Mouse (Mus musculus) hindbrain, postnatal 0 days (tissue): ENCODE measurements around the gene Erich6. TPM values are rescaled to one million over a fixed set of nuclear protein-coding genes. Genes with fewer than 3 reads are reported as not detected.

Experiments
- ATAC-seq: fragments of 200-750 bp; cut with Nextera tagmentation; 2 replicates; pipeline ENCODE4 v1.8.0; 2017; ENCODE audit warnings: mild to moderate bottlenecking, moderate TSS enrichment, moderate library complexity
- DNase-seq: peaks from one replicate; pipeline ENCODE4 v3.0.0-alpha.2; 2015; ENCODE audit warnings: low spot score
- H3K27ac ChIP-seq: fragments of 300-500 bp; sonication (generic); 2 replicates; pipeline ENCODE4 v1.5.1; 2014; ENCODE audit warnings: mild to moderate bottlenecking
- H3K27me3 ChIP-seq: fragments of 300-500 bp; sonication (generic); 2 replicates; pipeline ENCODE4 v1.6.1; 2014; ENCODE audit warnings: low read length, mixed read lengths; ENCODE audit not compliant: insufficient read depth
- H3K36me3 ChIP-seq: fragments of 300-500 bp; sonication (generic); 2 replicates; pipeline ENCODE4 v1.6.1; 2014; ENCODE audit warnings: low read length, mixed read lengths; ENCODE audit not compliant: insufficient read depth
- H3K4me1 ChIP-seq: fragments of 300-500 bp; sonication (generic); 2 replicates; pipeline ENCODE4 v1.6.1; 2014; ENCODE audit warnings: antibody characterized with exemption, low read length, mixed read lengths; ENCODE audit not compliant: insufficient read depth
- H3K4me2 ChIP-seq: fragments of 300-500 bp; sonication (generic); 2 replicates; pipeline ENCODE4 v1.6.1; 2014; ENCODE audit warnings: low read depth, mild to moderate bottlenecking, low read length, moderate library complexity, mixed read lengths
- H3K4me3 ChIP-seq: fragments of 300-500 bp; sonication (generic); 2 replicates; pipeline ENCODE4 v1.5.1; 2014; ENCODE audit warnings: low read length
- H3K9ac ChIP-seq: fragments of 300-500 bp; sonication (generic); replicated peaks from 2 replicates; pipeline ENCODE4 v1.6.1; 2014; ENCODE audit warnings: mild to moderate bottlenecking, low read length, moderate library complexity, mixed read lengths
- H3K9me3 ChIP-seq: fragments of 300-500 bp; sonication (generic); 2 replicates; pipeline ENCODE4 v1.6.1; 2016; ENCODE audit warnings: low read length, mixed read lengths
- CTCF ChIP-seq: IDR thresholded peaks from 2 replicates; pipeline ENCODE4 v1.5.1; 2016; ENCODE audit warnings: antibody characterized with exemption, control low read depth, low read depth
- WGBS: fragments of 180-500 bp; shearing (Covaris S2); extraction: QIAGEN DNeasy Blood & Tissue Kit; methylation state at CpG from one replicate; pipeline ENCODE4 v1.1.7; 2014; 5-methylcytosine and 5-hydroxymethylcytosine counted together
- polyA plus RNA-seq: library from polyadenylated mRNA; unstranded; fragments of >200 nt; fragmentation: Nextera tagmentation; extraction: Ambion mirVana; gene quantifications from 2 replicates; pipeline ENCODE4 v1.2.1, GENCODE M21; 2015
- total RNA-seq: library from RNA; depleted of rRNA; stranded (reverse); fragments of >200 nt; gene quantifications from 2 replicates; pipeline ENCODE4 v1.2.3, GENCODE M21; 2014; rRNA removed

Gene Erich6
- total and polyA plus RNA-seq, 2 experiments from 2014 or later = 0.44 TPM; not detected in 1

DNA sequence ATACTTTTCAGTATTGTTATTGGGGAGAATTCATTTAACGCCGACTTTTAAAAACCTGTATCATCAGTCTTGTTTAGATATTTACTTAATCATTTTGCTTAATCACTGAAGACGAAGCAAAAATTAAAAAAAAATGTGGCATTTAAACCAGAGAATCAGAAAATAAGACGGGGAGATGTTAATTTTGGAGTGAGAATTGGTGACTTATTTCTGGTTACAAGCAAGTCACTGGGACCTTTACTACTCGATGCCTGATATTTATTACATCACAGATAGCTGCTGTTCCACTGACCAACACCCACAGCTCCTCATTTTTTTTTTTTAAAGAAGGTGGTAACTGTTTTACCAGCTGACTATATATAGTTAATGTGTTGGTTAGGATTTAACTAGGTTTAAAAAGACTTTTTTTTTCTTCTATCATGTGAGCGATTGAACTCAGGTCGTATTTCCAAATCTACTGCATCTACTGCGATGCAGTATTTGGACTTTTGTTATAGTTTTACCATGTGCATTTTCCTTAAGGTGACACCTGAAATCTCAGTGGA lies 59.4 kb downstream of the Erich6 start:
- Histone ChIP-seq H3K4me1 (peaks cover 4% of the 10 kb centered on the region; the same call in 1 of the 2 replicates), H3K27me3 (no peaks in the 10 kb centered on the region), H3K4me2 (peak overlapping the region; percentile 68), H3K9me3 (no peaks in the 10 kb centered on the region), H3K4me3 (peak overlapping the region; percentile 66), H3K9ac (peak overlapping the region; percentile 93), H3K36me3 (no peaks in the 10 kb centered on the region), H3K27ac (peak overlapping the region; percentile 99; the same call in 1 of the 2 replicates)
- ATAC-seq (no peak), DNase-seq (no peak)
- no peak for TF ChIP-seq CTCF
- 13% methylated on average over 8 of the region's 8 CpGs for WGBS

DNA sequence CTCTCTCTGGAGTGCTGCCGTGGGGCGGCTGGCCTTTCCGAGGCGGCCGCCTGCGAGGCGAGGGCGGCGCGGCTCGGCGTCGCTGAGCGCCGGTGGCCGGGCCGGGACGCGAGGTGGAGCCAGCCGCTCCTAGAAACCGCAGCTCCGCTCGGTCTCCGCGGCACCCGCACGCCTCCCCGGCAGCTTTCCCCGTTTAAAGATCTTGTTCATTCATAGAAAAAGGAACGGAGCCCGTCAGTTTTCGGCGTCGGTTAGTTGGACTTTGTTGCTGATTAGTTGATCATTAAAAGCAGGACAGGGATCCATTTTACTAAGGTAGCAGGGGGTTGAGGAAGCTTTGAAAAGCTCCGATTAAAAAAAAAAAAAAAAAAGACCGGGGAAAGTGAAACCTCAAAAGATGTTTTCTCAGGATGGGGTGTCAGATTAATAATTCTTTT lies 59.9 kb downstream of the Erich6 start:
- Histone ChIP-seq H3K9me3 (no peaks in the 10 kb centered on the region), H3K4me1 (peaks cover 4% of the 10 kb centered on the region; the same call in 1 of the 2 replicates), H3K36me3 (no peaks in the 10 kb centered on the region), H3K4me2 (peak overlapping the region; percentile 68), H3K27ac (peak overlapping the region; percentile 99), H3K4me3 (peak overlapping the region; percentile 66), H3K9ac (peak overlapping the region; percentile 93), H3K27me3 (no peaks in the 10 kb centered on the region)
- TF ChIP-seq CTCF = no peak
- DNase-seq (peak; percentile 64), ATAC-seq (peak; percentile 72; the same call in 1 of the 2 replicates)
- under 1% methylated on average over 36 of the region's 36 CpGs for WGBS

DNA sequence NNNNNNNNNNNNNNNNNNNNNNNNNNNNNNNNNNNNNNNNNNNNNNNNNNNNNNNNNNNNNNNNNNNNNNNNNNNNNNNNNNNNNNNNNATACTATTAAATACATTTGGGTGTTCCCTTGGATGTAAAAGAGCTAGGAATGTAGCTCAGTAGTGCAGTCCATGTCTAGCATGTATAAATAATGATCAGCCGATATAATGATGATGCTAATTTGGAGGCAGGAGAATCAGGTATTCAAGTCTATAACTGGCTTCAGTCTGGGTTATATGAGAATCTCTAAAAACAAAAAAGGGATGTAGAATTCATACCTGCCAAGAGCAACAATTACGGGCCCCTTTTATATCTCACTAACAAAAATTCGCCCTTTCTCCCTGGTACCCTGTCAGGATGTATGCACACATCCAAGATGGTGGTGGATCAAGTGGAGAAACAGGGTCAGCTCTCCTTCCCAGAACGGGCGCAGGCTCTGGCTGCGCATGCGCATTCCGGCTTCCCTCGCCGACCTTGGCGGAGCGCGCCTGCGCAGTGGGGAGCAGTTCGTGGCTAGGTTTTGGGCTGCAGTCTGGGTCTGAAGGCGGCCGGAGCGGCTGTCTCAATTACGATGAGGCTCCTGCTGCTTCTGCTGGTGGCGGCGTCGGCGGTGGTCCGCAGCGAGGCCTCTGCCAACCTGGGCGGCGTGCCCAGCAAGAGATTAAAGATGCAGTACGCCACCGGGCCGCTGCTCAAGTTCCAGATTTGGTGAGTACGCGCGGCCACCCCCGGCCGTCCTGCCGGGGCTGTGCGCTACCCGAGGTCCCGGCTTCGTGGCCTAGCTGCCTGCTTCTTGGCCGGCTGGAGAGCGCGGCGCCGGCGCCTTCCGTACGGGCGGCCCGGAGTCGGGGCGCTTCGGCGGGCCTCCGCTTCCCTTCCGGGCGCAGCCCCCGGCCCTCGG lies 60.6 kb downstream of the Erich6 start, which contains the start of gene Selenot:
Gene Selenot, plus strand, starts transcription at position 500 of the 930 bp plus-strand sequence.
- no peaks in the 10 kb centered on the region for H3K9me3 ChIP-seq
- no peaks in the 10 kb centered on the region for H3K27me3 ChIP-seq
- H3K9ac ChIP-seq = peak within 1 kb of the TSS; percentile 93
- ATAC-seq (peak; percentile 97), DNase-seq (peak; percentile 98)
- H3K4me2 ChIP-seq = peak within 1 kb of the TSS; percentile 68
- 1% methylated on average over 53 of the region's 59 CpGs for WGBS
- peak within 1 kb of the TSS; percentile 66 for H3K4me3 ChIP-seq
- TF ChIP-seq CTCF = no peak; the same call in 1 of the 2 replicates
- no peaks in the 10 kb centered on the region for H3K36me3 ChIP-seq
- H3K27ac ChIP-seq = peak within 1 kb of the TSS; percentile 99
- H3K4me1 ChIP-seq = peaks cover 2% of the 10 kb centered on the region; the same call in 1 of the 2 replicates

DNA sequence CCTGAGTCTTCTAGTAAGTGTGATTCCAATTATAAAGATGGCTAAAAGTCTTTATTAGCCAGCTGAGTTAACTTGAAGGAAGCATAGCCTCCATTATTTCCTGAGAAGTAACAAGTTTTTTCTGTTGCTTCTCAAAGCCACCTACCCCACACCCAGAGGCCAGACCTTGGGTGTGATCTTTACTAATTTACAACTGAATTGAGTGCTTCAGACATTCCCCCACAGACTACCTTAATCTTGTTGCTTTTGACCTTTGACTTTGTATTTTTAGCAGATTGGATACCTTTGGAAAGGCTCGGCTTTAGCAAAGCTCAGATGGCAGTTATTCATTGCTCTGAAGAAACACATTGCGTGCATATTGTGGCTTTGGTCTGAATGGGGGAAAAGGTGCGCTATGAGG lies 66.2 kb downstream of the Erich6 start:
- no peaks in the 10 kb centered on the region for H3K27me3 ChIP-seq
- H3K4me3 ChIP-seq = no peak overlapping the region
- ATAC-seq = no peak
- no peaks in the 10 kb centered on the region for H3K36me3 ChIP-seq
- no peak for TF ChIP-seq CTCF
- no peak for DNase-seq
- no peak overlapping the region for H3K4me2 ChIP-seq
- WGBS = 94% methylated on average over 3 of the region's 3 CpGs
- no peaks in the 10 kb centered on the region for H3K9me3 ChIP-seq
- no peak overlapping the region for H3K27ac ChIP-seq
- no peaks in the 10 kb centered on the region for H3K4me1 ChIP-seq
- no peak overlapping the region for H3K9ac ChIP-seq

Other genes starting within 250 kb of the Erich6 start
- gene Tsc22d2, start 222.5 kb downstream of the Erich6 start, total RNA-seq = 39.0 and 40.4 TPM in 2 replicates
- 10.3 and 10.4 TPM in 2 replicates for gene Tsc22d2, start 222.5 kb downstream of the Erich6 start, polyA plus RNA-seq
- 36.9 and 38.9 TPM in 2 replicates for gene Eif2a, start 111.4 kb downstream of the Erich6 start, total RNA-seq
- 33.7 and 38.3 TPM in 2 replicates for gene Eif2a, start 111.4 kb downstream of the Erich6 start, polyA plus RNA-seq
- gene Serp1, start 111.3 kb downstream of the Erich6 start, total RNA-seq = 49.9 and 58.7 TPM in 2 replicates
- gene Serp1, start 111.3 kb downstream of the Erich6 start, polyA plus RNA-seq = 63.1 and 63.2 TPM in 2 replicates
- gene Selenot, start 60.6 kb downstream of the Erich6 start, total RNA-seq = 186 and 211 TPM in 2 replicates
- 24.5 and 26.8 TPM in 2 replicates for gene Selenot, start 60.6 kb downstream of the Erich6 start, polyA plus RNA-seq
- gene Siah2, start 55.2 kb upstream of the Erich6 start, total RNA-seq = 22.5 and 29.4 TPM in 2 replicates
- gene Siah2, start 55.2 kb upstream of the Erich6 start, polyA plus RNA-seq = 11.9 and 13.4 TPM in 2 replicates
- not detected in 2 replicates for gene Mindy4b-ps, start 185.1 kb upstream of the Erich6 start, total RNA-seq
- gene Mindy4b-ps, start 185.1 kb upstream of the Erich6 start, polyA plus RNA-seq = 0.09 TPM in 1 of 2 replicates, not detected in the other
- 3.3 and 7.1 TPM in 2 replicates for gene Clrn1, start 248.1 kb upstream of the Erich6 start, total RNA-seq
- gene Clrn1, start 248.1 kb upstream of the Erich6 start, polyA plus RNA-seq = 3.7 TPM in 2 replicates